Mouse (Mus musculus) lung, adult 2 months (tissue): ENCODE data around the gene Ndufb3. TPM values are rescaled to one million over a fixed set of nuclear protein-coding genes. Genes with fewer than 3 reads are reported as not detected.
"Not testable (repeated sequence)": the region's sequence is repeated elsewhere in the genome, so short reads cannot be mapped to it uniquely, and the experiment has no call there.

Source experiments
- DNase-seq: peaks from one replicate; pipeline ENCODE4 v3.0.0; 2022
- H3K4me1 ChIP-seq: fragments of 200-500 bp; 2 replicates; pipeline ENCODE4 v1.6.1; 2011; ENCODE audit warnings: low read length; ENCODE audit not compliant: control insufficient read depth, insufficient read depth
- H3K4me3 ChIP-seq: fragments of 200-500 bp; replicated peaks from 2 replicates; pipeline ENCODE3; 2011; ENCODE audit warnings: low read depth, mild to moderate bottlenecking, control low read depth, low read length; ENCODE audit errors: extremely low read depth
- CTCF ChIP-seq: fragments of 200-500 bp; IDR thresholded peaks from 2 replicates; pipeline ENCODE4 v1.5.1; 2011; ENCODE audit warnings: mild to moderate bottlenecking, low read length, control low read depth; ENCODE audit not compliant: insufficient read depth
- POLR2A ChIP-seq: fragments of 200-500 bp; IDR thresholded peaks from 2 replicates; pipeline ENCODE4 v1.6.1; 2011; ENCODE audit warnings: low read depth, mild to moderate bottlenecking, control low read depth, low read length, borderline replicate concordance; ENCODE audit errors: extremely low read depth
- WGBS: fragments of 180-500 bp; shearing (Covaris S2); methylation state at CpG from one replicate; pipeline ENCODE4 v1.1.7; 2018; 5-methylcytosine and 5-hydroxymethylcytosine counted together
- polyA plus RNA-seq: library from polyadenylated mRNA; depleted of rRNA; stranded (reverse); fragments of >200 nt; gene quantifications from 2 replicates; pipeline ENCODE4 v1.2.3, GENCODE M21; 2012

Ndufb3 gene
- polyA plus RNA-seq, 1 experiment: 53.7 TPM

GRCm38 (mm10) chr1:58582611-58583010 is 3.6 kb upstream of the Ndufb3 start:
- Histone ChIP-seq H3K4me3 (no peak overlapping the region), H3K4me1 (peaks cover 3% of the 10 kb centered on the region)
- DNase-seq: no peak
- 60% methylated on average over 1 of the region's 1 CpGs for WGBS
- TF ChIP-seq POLR2A (no peak), CTCF (no peak)

DNA sequence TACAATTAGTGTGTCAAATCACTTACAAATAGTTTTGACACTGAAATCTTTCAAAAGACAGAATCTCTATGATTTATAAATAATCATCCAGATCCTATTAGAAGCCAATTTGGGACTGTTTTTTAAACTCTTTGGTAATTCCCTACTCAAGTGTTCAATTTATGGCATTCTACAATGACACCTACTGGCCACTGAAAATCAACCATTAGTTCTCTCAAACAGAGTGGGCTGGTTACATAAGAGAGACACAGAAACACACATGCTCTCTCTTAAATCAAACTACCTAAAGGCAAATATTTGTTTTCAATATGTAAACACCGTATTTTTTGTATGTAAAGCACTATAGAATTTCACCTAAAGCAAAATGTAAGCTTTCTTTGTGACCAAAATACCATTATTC is 1.9 kb upstream of the Ndufb3 start:
- WGBS: 49% methylated on average over 1 of the region's 1 CpGs
- no peak for DNase-seq
- Histone ChIP-seq H3K4me1 (peaks cover 3% of the 10 kb centered on the region), H3K4me3 (no peak overlapping the region)
- TF ChIP-seq POLR2A (no peak), CTCF (no peak)

- TF ChIP-seq POLR2A: no peak
- TF ChIP-seq CTCF: no peak
- peaks cover 3% of the 10 kb centered on the region for H3K4me1 ChIP-seq
- WGBS: 4% methylated on average over 36 of the region's 36 CpGs
- peak; percentile 17 for DNase-seq
- peak overlapping the region; percentile 79 for H3K4me3 ChIP-seq
Measured at GRCm38 (mm10) chr1:58585373-58586170, 612 bp upstream of the Ndufb3 start.

- no peak for DNase-seq
- 56% methylated on average over 1 of the region's 1 CpGs for WGBS
- peaks cover 3% of the 10 kb centered on the region for H3K4me1 ChIP-seq
- TF ChIP-seq POLR2A (no peak), CTCF (no peak)
- H3K4me3 ChIP-seq: no peak overlapping the region
Measured at GRCm38 (mm10) chr1:58587491-58587890, 1.3 kb downstream of the Ndufb3 start.

DNA sequence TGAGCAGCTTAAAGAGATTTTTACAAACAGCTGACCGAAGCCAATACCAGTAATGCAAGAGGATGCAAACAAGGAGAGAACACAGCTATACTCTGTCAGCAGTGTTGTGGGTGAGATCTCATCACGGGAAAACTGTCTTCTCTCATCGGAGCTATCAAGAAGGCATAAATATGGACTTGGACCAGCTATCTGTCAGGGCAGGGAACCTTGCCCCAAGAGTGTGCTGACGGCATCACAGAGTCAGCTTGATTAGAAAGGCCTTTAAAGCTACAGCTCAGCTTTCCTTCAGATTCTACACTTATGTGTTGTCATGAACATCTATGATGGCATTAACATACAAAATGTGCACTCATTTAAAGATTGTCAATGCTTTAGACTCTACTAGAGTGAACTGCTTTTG is 16.5 kb downstream of the Ndufb3 start:
- no peak for DNase-seq
- Histone ChIP-seq H3K4me3 (no peak overlapping the region), H3K4me1 (no peaks in the 10 kb centered on the region)
- 76% methylated on average over 4 of the region's 4 CpGs for WGBS
- TF ChIP-seq POLR2A: no peak
- no peak for TF ChIP-seq CTCF

DNA sequence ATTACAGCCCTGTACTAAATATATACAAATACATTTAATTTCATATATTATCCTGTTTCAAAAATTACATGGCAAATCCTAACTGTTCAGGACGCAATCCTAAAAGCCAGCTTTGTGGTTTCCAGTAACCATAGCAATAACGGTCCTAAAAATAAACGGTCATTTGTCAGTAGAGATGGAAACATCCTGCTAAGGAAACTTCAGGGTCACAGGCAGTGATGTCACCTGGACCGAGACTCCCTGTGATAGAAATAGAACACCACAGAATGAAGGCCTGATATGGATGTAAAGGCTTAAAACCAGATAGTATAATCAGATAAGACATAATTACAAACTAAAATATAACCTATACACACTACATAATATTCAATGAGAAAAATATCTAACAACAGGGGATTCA is 17.6 kb downstream of the Ndufb3 start:
- 40% methylated on average over 4 of the region's 4 CpGs for WGBS
- no peaks in the 10 kb centered on the region for H3K4me1 ChIP-seq
- DNase-seq: no peak
- TF ChIP-seq CTCF (no peak), POLR2A (no peak)
- no peak overlapping the region for H3K4me3 ChIP-seq

GRCm38 (mm10) chr1:58609591-58609990 is 23.4 kb downstream of the Ndufb3 start:
- H3K4me1 ChIP-seq: not testable (repeated sequence)
- WGBS: 82% methylated on average over 5 of the region's 5 CpGs

GRCm38 (mm10) chr1:58610166-58610565 is 24.0 kb downstream of the Ndufb3 start:
- Histone ChIP-seq H3K4me3 (no peak overlapping the region), H3K4me1 (peaks cover 2% of the 10 kb centered on the region)
- TF ChIP-seq CTCF (no peak), POLR2A (no peak)
- WGBS: 64% methylated on average over 1 of the region's 1 CpGs
- peak; percentile 24 for DNase-seq

More at GRCm38 (mm10) chr1:58609591-58609990, 23.4 kb downstream of the Ndufb3 start:
- not testable (repeated sequence) for H3K4me3 ChIP-seq, DNase-seq

DNA sequence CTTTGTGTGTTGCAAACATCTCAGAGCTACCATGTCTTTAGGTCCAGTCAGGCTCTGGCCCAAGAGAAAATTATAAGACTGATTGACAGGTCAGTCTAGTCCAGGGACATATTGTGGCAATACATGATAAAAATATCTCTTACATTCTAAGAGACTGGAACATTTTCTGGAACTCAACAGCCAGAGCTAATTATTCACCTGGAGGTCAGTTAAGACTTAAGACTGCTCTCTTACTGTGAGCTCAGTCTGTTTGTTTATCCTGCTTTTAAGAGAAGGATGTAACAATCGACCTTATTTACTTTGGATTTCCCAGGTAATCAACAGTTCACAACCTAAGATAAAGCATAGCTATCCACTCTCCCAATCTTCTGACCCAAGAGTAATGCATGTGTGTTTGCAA is 24.4 kb downstream of the Ndufb3 start:
- TF ChIP-seq CTCF (no peak), POLR2A (no peak)

DNA sequence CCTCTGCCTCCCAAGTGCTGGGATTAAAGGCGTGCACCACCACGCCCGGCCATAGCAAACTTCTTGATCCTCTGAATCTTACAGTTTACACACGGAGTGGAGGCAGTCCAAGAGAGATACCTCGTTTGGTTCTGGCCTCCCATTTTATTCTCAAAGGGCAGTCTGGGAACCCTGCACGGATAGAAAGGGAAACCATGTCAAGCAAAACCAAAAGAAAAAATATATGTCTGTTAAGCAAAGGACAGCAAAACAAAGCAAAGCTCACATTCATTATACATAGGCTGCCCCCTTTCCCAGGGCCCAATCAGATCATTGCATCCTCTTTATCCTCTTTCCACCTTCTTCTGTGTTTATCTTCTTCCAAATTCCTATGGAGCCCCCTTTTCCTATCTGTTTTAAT is 27.6 kb downstream of the Ndufb3 start:
- Histone ChIP-seq H3K4me3 (no peak overlapping the region), H3K4me1 (peaks cover 2% of the 10 kb centered on the region)
- DNase-seq: no peak
- 77% methylated on average over 6 of the region's 6 CpGs for WGBS
- TF ChIP-seq CTCF (no peak), POLR2A (no peak)

More for the DNA sequence above, 24.4 kb downstream of the Ndufb3 start:
- Histone ChIP-seq H3K4me3 (no peak overlapping the region), H3K4me1 (peaks cover 2% of the 10 kb centered on the region)
- 11% methylated on average over 1 of the region's 1 CpGs for WGBS
- no peak for DNase-seq

- peaks cover 2% of the 10 kb centered on the region for H3K4me1 ChIP-seq
- H3K4me3 ChIP-seq: no peak overlapping the region
- TF ChIP-seq POLR2A (no peak), CTCF (no peak)
- no peak for DNase-seq
- WGBS: 63% methylated on average over 3 of the region's 3 CpGs
Measured at GRCm38 (mm10) chr1:58614424-58614823, 28.2 kb downstream of the Ndufb3 start.
